Mouse (Mus musculus): ENCODE data around the gene Ism1.

GRCm38 (mm10) chr2:139728060-139728459 is 50.1 kb downstream of the Ism1 start:
- TF ChIP-seq CTCF (IDR thresholded peaks at IDR 0.05; ENCODE audit: borderline replicate concordance, control insufficient read depth, extremely low read depth, insufficient read depth, low read length, poor library complexity) (no peak), POLR2A (IDR thresholded peaks at IDR 0.05; ENCODE audit: control insufficient read depth, extremely low read depth, insufficient read depth, low read length, poor library complexity) (no peak)
